Comparison of ENCODE assay signal across 15 mouse cellular contexts in the genomic region with DNA sequence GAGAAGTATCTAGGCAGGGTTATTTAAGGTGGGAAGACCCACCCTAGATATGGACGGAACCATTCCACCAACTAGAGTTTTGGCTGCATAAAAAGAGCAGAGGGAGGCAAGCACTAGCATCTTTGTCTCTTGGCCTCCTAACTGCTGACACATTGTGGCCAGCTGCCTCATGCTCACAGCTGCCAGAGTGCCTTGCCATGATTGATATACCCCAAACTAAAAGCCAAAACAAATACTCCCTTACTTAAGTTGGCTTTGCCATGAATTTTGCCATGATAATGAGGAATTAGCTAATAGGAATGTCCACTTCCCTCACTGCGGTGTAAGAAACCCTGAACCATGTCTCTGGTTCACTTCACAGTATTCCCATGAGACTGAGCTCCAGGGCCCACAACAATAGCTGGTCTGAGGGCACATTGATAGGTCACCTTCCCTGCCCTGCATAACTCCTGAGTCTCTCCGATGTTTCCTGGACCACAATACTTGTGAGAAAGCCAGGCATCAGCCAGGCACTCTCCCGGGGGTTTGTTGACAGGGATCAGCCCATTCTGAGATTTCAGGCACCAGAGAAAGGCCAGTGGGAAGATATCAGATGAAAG.
DNase-seq lines count a peak whose midpoint lies in the region; ATAC-seq and TF ChIP-seq lines count a peak whose summit lies in the region.
"Had no signal": no experiment of that assay in that cellular context is flagged by ENCODE, and none has a peak within 500 bp of the region (broad histone marks: within the 10 kb centered on the region; RNA-seq: fewer than 3 reads in every experiment).

No protein-coding gene starts in this region.

- H3K4me2 ChIP-seq in forebrain, embryonic 14.5 days (ENCODE audit: low read length) = no peak overlapping the region
- no peak overlapping the region for H3K4me2 ChIP-seq in forebrain, embryonic 13.5 days
- H3K4me2 ChIP-seq: limb, embryonic 13.5 days; lung, embryonic 15.5 days; midbrain, embryonic 13.5 days had no signal

- WGBS in heart, embryonic 10.5 days = 43% methylated on average over 4 of the region's 4 CpGs
- WGBS in lung, adult 2 months = 59% methylated on average over 4 of the region's 4 CpGs
- WGBS in forebrain, embryonic 14.5 days = 92% methylated on average over 4 of the region's 4 CpGs
- WGBS in forebrain, embryonic 13.5 days = 88% methylated on average over 4 of the region's 4 CpGs

- H3K36me3 ChIP-seq in heart, embryonic 10.5 days = no peaks in the 10 kb centered on the region
- no peaks in the 10 kb centered on the region for H3K36me3 ChIP-seq in forebrain, embryonic 14.5 days (ENCODE audit: control insufficient read depth, insufficient read depth, low read length)
- H3K36me3 ChIP-seq in forebrain, embryonic 13.5 days (ENCODE audit: poor library complexity, severe bottlenecking) = no peaks in the 10 kb centered on the region
- H3K36me3 ChIP-seq: limb, embryonic 13.5 days; lung, embryonic 15.5 days; midbrain, embryonic 13.5 days had no signal

- H3K9ac ChIP-seq in forebrain, embryonic 14.5 days (ENCODE audit: low read length) = no peak overlapping the region
- no peak overlapping the region for H3K9ac ChIP-seq in forebrain, embryonic 13.5 days
- H3K9ac ChIP-seq: limb, embryonic 13.5 days; lung, embryonic 15.5 days; midbrain, embryonic 13.5 days had no signal

- H3K4me3 ChIP-seq in heart, embryonic 10.5 days = no peak overlapping the region
- H3K4me3 ChIP-seq in lung, adult 2 months (replicated peaks; ENCODE audit: extremely low read depth, low read depth, low read length) = no peak overlapping the region
- H3K4me3 ChIP-seq in forebrain, embryonic 14.5 days (ENCODE audit: low read depth, low read length) = no peak overlapping the region
- no peak overlapping the region for H3K4me3 ChIP-seq in forebrain, embryonic 13.5 days
- H3K4me3 ChIP-seq: limb, embryonic 13.5 days; lung, embryonic 15.5 days; midbrain, embryonic 13.5 days had no signal

- TF ChIP-seq POLR2A in lung, adult 2 months (IDR thresholded peaks at IDR 0.05; ENCODE audit: borderline replicate concordance, extremely low read depth, low read depth, low read length) = no peak

- H3K27ac ChIP-seq in heart, embryonic 10.5 days = no peak overlapping the region
- H3K27ac ChIP-seq in forebrain, embryonic 14.5 days (ENCODE audit: low read depth, low read length) = no peak overlapping the region
- no peak overlapping the region for H3K27ac ChIP-seq in forebrain, embryonic 13.5 days
- H3K27ac ChIP-seq: limb, embryonic 13.5 days; lung, embryonic 15.5 days; midbrain, embryonic 13.5 days had no signal

- TF ChIP-seq CTCF in lung, adult 2 months (IDR thresholded peaks at IDR 0.05; ENCODE audit: insufficient read depth, low read length) = no peak

- H3K27me3 ChIP-seq in heart, embryonic 10.5 days (ENCODE audit: insufficient read depth, poor library complexity, severe bottlenecking) = no peaks in the 10 kb centered on the region
- H3K27me3 ChIP-seq in forebrain, embryonic 14.5 days (replicated peaks; ENCODE audit: control insufficient read depth, insufficient read depth, low read length) = no peaks in the 10 kb centered on the region
- no peaks in the 10 kb centered on the region for H3K27me3 ChIP-seq in forebrain, embryonic 13.5 days
- H3K27me3 ChIP-seq: limb, embryonic 13.5 days; lung, embryonic 15.5 days; midbrain, embryonic 13.5 days had no signal

- ATAC-seq in forebrain, embryonic 14.5 days = no peak
- no peak for ATAC-seq in forebrain, embryonic 13.5 days
- ATAC-seq: activated CD4-positive, CD25-positive, alpha-beta regulatory T cell, adult 4 months; midbrain, embryonic 13.5 days had no signal

- H3K9me3 ChIP-seq in heart, embryonic 10.5 days = no peaks in the 10 kb centered on the region
- H3K9me3 ChIP-seq in forebrain, embryonic 14.5 days (replicated peaks; ENCODE audit: control insufficient read depth, low read length) = no peaks in the 10 kb centered on the region
- no peaks in the 10 kb centered on the region for H3K9me3 ChIP-seq in forebrain, embryonic 13.5 days (replicated peaks)
- H3K9me3 ChIP-seq: limb, embryonic 13.5 days; lung, embryonic 15.5 days; midbrain, embryonic 13.5 days had no signal

- peak; percentile 50 to 65 for DNase-seq in heart, adult 18-20 months
- DNase-seq in heart, embryonic 10.5 days (ENCODE audit: low spot score) = no peak
- DNase-seq in 3T3-L1 (ENCODE audit: low read depth, low spot score) = peak; percentile 75
- peak; percentile 95 for DNase-seq in fibroblast of lung, adult 2 months (ENCODE audit: low read depth)
- peak; percentile 6 for DNase-seq in lung, adult 2 months
- no peak for DNase-seq in frontal cortex, postnatal 25 days (ENCODE audit: low spot score in 2 of 2)
- no peak for DNase-seq in forebrain, embryonic 14.5 days (ENCODE audit: low spot score)
- DNase-seq: cerebellum, adult 2 months; kidney, postnatal 4 days; right cerebral cortex, postnatal 25 days had no signal

- H3K4me1 ChIP-seq in heart, embryonic 10.5 days = 0 out of 2 replicates have a peak, but pooled peaks cover 3% of the 10 kb centered on the region
- no peaks in the 10 kb centered on the region for H3K4me1 ChIP-seq in lung, adult 2 months (ENCODE audit: control insufficient read depth, insufficient read depth, low read length)
- no peaks in the 10 kb centered on the region for H3K4me1 ChIP-seq in forebrain, embryonic 14.5 days (ENCODE audit: control insufficient read depth, insufficient read depth, low read length)
- H3K4me1 ChIP-seq in forebrain, embryonic 13.5 days = no peaks in the 10 kb centered on the region
- H3K4me1 ChIP-seq: lung, embryonic 15.5 days; midbrain, embryonic 13.5 days had no signal

Comparison
In these comparisons a context has a peak if more than half of its experiments do, and no peak if none do; other contexts are left out.
1. DNase-seq: peak in heart, adult 18-20 months (2 of 2), 3T3-L1 (single experiment), fibroblast of lung, adult 2 months (single experiment) and lung, adult 2 months (single experiment); none in heart, embryonic 10.5 days (single experiment), frontal cortex, postnatal 25 days (0 of 2) and forebrain, embryonic 14.5 days (single experiment).